ENCODE assay signal across 31 mouse cellular contexts in the genomic region with DNA sequence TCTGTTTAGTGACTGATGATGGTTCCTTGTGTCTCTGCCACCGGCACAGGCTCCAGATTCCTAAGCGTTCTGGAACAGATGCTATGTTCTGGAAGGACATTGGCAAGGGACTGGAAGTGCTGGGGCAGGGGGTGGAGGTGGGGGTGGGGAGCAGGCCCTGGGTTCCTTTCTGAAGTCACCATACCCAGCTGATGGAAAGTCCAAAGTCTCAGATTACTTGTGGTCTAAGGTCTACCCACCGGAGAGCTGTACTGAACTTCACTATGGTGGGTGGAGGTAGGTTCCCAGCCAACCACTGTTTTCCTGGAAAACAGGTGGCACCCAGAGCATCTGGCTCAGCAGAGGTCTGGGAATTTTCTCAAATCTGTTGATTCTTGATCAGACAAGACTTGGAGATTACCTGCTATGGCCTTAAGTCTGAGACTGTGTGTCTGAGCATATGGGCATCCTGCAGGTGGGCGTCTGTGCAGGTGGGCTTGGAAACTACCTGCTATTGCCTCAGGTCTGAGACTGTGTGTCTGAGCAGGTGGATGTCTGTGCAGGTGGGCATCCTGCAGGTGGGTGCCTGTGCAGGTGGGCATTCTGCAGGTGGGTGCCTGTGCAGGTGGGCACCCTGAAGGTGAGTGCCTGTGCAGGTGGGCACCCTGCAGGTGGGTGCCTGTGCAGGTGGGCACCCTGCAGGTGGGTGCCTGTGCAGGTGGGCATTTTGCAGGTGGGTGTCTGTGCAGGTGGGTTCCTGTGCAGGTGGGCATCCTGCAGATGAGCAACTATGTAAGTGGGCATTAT. TPM values are rescaled to one million over a fixed set of nuclear protein-coding genes. Genes with fewer than 3 reads are reported as not detected.
DNase-seq lines count a peak whose midpoint lies in the region; ATAC-seq and TF ChIP-seq lines count a peak whose summit lies in the region.
"Had no signal": no experiment of that assay in that cellular context is flagged by ENCODE, and none has a peak within 500 bp of the region (broad histone marks: within the 10 kb centered on the region; RNA-seq: fewer than 3 reads in every experiment).

No protein-coding gene starts in this region.

- peak; percentile 42 for DNase-seq in 416B (ENCODE audit: low read depth)
- DNase-seq in A20 (ENCODE audit: low read depth, low spot score), result peak; percentile 70
- DNase-seq in brain, adult 2 months (ENCODE audit: low read depth, low spot score), result peak; percentile 31
- no peak for DNase-seq in forebrain, postnatal 0 days
- DNase-seq: adrenal gland, postnatal 10 days; cerebellum, adult 18-20 months; cerebellum, postnatal 36 days; gastrocnemius, adult 2 months; gastrocnemius, postnatal 14 days; kidney, adult 2 months had no signal

- WGBS in intestine, postnatal 0 days, result 66% methylated on average over 4 of the region's 4 CpGs
- 79% methylated on average over 4 of the region's 4 CpGs for WGBS in forebrain, postnatal 0 days

- no peaks in the 10 kb centered on the region for H3K9me3 ChIP-seq in intestine, postnatal 0 days (ENCODE audit: control insufficient read depth)
- no peaks in the 10 kb centered on the region for H3K9me3 ChIP-seq in forebrain, postnatal 0 days (ENCODE audit: low read length)
- H3K9me3 ChIP-seq: forebrain, embryonic 10.5 days; forebrain, embryonic 13.5 days; hindbrain, embryonic 12.5 days; hindbrain, embryonic 15.5 days had no signal

- no peak overlapping the region for H3K27ac ChIP-seq in intestine, postnatal 0 days (ENCODE audit: low read depth, low read length)
- H3K27ac ChIP-seq in forebrain, postnatal 0 days (ENCODE audit: low read depth, low read length), result no peak overlapping the region
- H3K27ac ChIP-seq: forebrain, embryonic 10.5 days; forebrain, embryonic 13.5 days; gastrocnemius, adult 2 months; hindbrain, embryonic 12.5 days; hindbrain, embryonic 15.5 days had no signal

- no peaks in the 10 kb centered on the region for H3K36me3 ChIP-seq in intestine, postnatal 0 days (ENCODE audit: control insufficient read depth, insufficient read depth)
- no peaks in the 10 kb centered on the region for H3K36me3 ChIP-seq in forebrain, postnatal 0 days (ENCODE audit: insufficient read depth)
- H3K36me3 ChIP-seq: forebrain, embryonic 10.5 days; hindbrain, embryonic 12.5 days; hindbrain, embryonic 15.5 days had no signal

- no peak overlapping the region for H3K4me3 ChIP-seq in intestine, postnatal 0 days (ENCODE audit: low read depth, low read length)
- no peak overlapping the region for H3K4me3 ChIP-seq in forebrain, postnatal 0 days (ENCODE audit: low read depth, low read length)
- H3K4me3 ChIP-seq: forebrain, embryonic 10.5 days; forebrain, embryonic 13.5 days; gastrocnemius, adult 2 months; hindbrain, embryonic 12.5 days; hindbrain, embryonic 15.5 days had no signal

- ATAC-seq in intestine, postnatal 0 days, result peak; percentile 58
- ATAC-seq in megakaryocyte, adult 5-6 weeks (ENCODE audit: poor library complexity, severe bottlenecking), result no peak
- no peak for ATAC-seq in forebrain, postnatal 0 days
- ATAC-seq: CD4-positive, CD25-positive, alpha-beta regulatory T cell, adult 4 months; forebrain, embryonic 13.5 days; forebrain, embryonic 16.5 days had no signal

- H3K27me3 ChIP-seq in intestine, postnatal 0 days (replicated peaks; ENCODE audit: control insufficient read depth, insufficient read depth, low read length), result no peaks in the 10 kb centered on the region
- H3K27me3 ChIP-seq in forebrain, postnatal 0 days (ENCODE audit: insufficient read depth, low read length), result no peaks in the 10 kb centered on the region
- H3K27me3 ChIP-seq: forebrain, embryonic 13.5 days; hindbrain, embryonic 12.5 days; hindbrain, embryonic 15.5 days; Patski had no signal

- no peak overlapping the region for H3K9ac ChIP-seq in intestine, postnatal 0 days (ENCODE audit: low read depth, low read length)
- no peak overlapping the region for H3K9ac ChIP-seq in forebrain, postnatal 0 days
- H3K9ac ChIP-seq: forebrain, embryonic 13.5 days; hindbrain, embryonic 12.5 days; hindbrain, embryonic 15.5 days had no signal

- no peak for TF ChIP-seq CTCF in intestine, postnatal 0 days (IDR thresholded peaks at IDR 0.05; ENCODE audit: low read depth)
- TF ChIP-seq CTCF in forebrain, postnatal 0 days (IDR thresholded peaks at IDR 0.05; ENCODE audit: low read depth), result no peak

- no peaks in the 10 kb centered on the region for H3K4me1 ChIP-seq in intestine, postnatal 0 days (replicated peaks; ENCODE audit: control insufficient read depth, insufficient read depth, low read length)
- H3K4me1 ChIP-seq in forebrain, postnatal 0 days (ENCODE audit: insufficient read depth), result no peaks in the 10 kb centered on the region
- H3K4me1 ChIP-seq: forebrain, embryonic 10.5 days; forebrain, embryonic 13.5 days; hindbrain, embryonic 12.5 days; hindbrain, embryonic 15.5 days had no signal

- no peak overlapping the region for H3K4me2 ChIP-seq in intestine, postnatal 0 days (replicated peaks; ENCODE audit: low read depth)
- H3K4me2 ChIP-seq in forebrain, postnatal 0 days (ENCODE audit: low read depth), result no peak overlapping the region
- H3K4me2 ChIP-seq: forebrain, embryonic 13.5 days; heart, embryonic 11.5 days; hindbrain, embryonic 12.5 days; hindbrain, embryonic 15.5 days had no signal

RNA-seq across cellular contexts. Expression of a gene that starts 21.8 kb away (rescaled TPM):
- 5.6 and 5.8 TPM in 2 replicates for polyA plus RNA-seq in intestine, postnatal 0 days (2015; fragmentation: Nextera tagmentation; extraction: Ambion mirVana)
- total RNA-seq in megakaryocyte, adult 5-6 weeks (2015), result 29.3 and 34.3 TPM in 2 replicates
- total RNA-seq in megakaryocyte, adult 5-6 weeks (2017), result 20.8 and 24.4 TPM in 2 replicates
- 1.9 and 2.0 TPM in 2 replicates for total RNA-seq in forebrain, postnatal 0 days (2014; rRNA removed)
- 0.75 and 0.91 TPM in 2 replicates for polyA plus RNA-seq in forebrain, postnatal 0 days (2015; fragmentation: Nextera tagmentation; extraction: Ambion mirVana)

RNA-seq across cellular contexts. Expression of a gene that starts 47.5 kb away (rescaled TPM):
- 0.04 TPM in 1 of 2 replicates, not detected in the other for polyA plus RNA-seq in intestine, postnatal 0 days (2015; fragmentation: Nextera tagmentation; extraction: Ambion mirVana)
- not detected in 2 replicates for total RNA-seq in megakaryocyte, adult 5-6 weeks (2015)
- not detected in 2 replicates for total RNA-seq in megakaryocyte, adult 5-6 weeks (2017)
- total RNA-seq in forebrain, postnatal 0 days (2014; rRNA removed), result 0.15 TPM in 1 of 2 replicates, not detected in the other
- 0.14 and 0.29 TPM in 2 replicates for polyA plus RNA-seq in forebrain, postnatal 0 days (2015; fragmentation: Nextera tagmentation; extraction: Ambion mirVana)
- total RNA-seq: adrenal gland, adult 18-20 months; adrenal gland, postnatal 4 days; gastrocnemius, adult 2 months; gastrocnemius, postnatal 14 days; gastrocnemius, postnatal 4 days; heart, adult 8-10 months; heart, postnatal 25 days had no signal
- polyA plus RNA-seq: C2C12; embryonic facial prominence, embryonic 14.5 days; forebrain, embryonic 13.5 days; heart, postnatal 0 days had no signal

RNA-seq across cellular contexts. Expression of a gene that starts 49.2 kb away (rescaled TPM):
- 0.14 and 0.31 TPM in 2 replicates for polyA plus RNA-seq in intestine, postnatal 0 days (2015; fragmentation: Nextera tagmentation; extraction: Ambion mirVana)
- total RNA-seq in megakaryocyte, adult 5-6 weeks (2015), result 2.5 TPM in 1 of 2 replicates, not detected in the other
- 0.37 TPM in 1 of 2 replicates, not detected in the other for total RNA-seq in megakaryocyte, adult 5-6 weeks (2017)
- total RNA-seq in forebrain, postnatal 0 days (2014; rRNA removed), result not detected in 2 replicates
- polyA plus RNA-seq in forebrain, postnatal 0 days (2015; fragmentation: Nextera tagmentation; extraction: Ambion mirVana), result not detected in 2 replicates
- total RNA-seq: gastrocnemius, adult 2 months; gastrocnemius, postnatal 14 days; gastrocnemius, postnatal 4 days had no signal
- polyA plus RNA-seq: brain, embryonic 14.5 days; C2C12; CD4-positive, CD25-positive, alpha-beta regulatory T cell, adult 4 months; embryonic facial prominence, embryonic 11.5 days; embryonic facial prominence, embryonic 14.5 days; forebrain, embryonic 10.5 days; forebrain, embryonic 13.5 days; forebrain, embryonic 16.5 days; heart, embryonic 11.5 days; heart, embryonic 14.5 days; heart, postnatal 0 days; hindbrain, embryonic 15.5 days had no signal
